Mouse (Mus musculus): ENCODE results near the gene Drg1. TPM values are rescaled to one million over a fixed set of nuclear protein-coding genes. Genes with fewer than 3 reads are reported as not detected.
"Not testable (repeated sequence)": the region's sequence is repeated elsewhere in the genome, so short reads cannot be mapped to it uniquely, and the experiment has no call there.

The Drg1 gene
- total RNA-seq, 1 experiment from 2014 or later: 117 TPM

DNA sequence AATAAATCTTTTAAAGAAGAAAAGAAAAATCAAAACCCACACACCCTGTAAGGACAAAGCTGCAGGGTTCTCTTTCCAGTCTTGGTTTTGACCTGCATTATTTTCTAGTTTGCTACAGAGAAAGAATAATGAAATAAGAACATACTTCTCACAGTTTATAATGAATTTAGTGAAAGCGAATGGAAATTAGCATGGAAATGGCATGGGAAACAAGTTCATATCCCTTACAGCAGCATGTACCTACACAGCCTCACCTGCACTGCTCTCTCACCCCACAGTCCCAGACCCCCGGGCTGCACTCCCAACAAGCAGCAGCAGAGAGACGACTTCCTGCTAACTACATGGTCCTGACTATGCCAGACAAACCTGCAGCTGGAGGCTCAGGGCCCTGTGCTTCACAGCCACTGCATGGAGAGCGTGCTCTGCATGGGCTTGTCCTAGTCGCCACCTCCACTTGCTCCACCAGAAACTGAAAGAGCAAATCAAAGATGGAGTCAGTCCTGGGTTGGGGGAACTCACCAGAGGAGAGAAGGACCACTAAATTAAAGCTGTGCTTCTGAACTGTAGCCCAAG lies 100.9 kb downstream of the Drg1 start:
- DNase-seq: not testable (repeated sequence)

DNA sequence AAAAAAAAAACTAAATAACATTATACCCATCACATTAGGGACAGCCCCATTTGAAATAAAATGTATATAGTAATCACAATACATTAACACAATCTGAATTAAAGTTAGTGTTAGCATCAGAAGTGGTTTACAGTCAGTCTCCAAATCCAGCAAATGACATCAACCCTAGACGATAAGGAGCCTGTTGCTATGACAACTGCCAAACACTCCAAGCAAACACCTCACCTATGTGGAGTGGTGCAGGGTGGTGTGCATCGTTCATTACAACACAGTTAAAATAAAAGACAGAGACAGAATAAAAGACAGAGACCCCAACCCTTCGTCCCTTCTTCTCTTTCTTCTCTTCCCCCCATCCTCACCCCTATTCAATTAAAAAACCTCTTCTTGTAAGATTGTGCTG lies 102.6 kb downstream of the Drg1 start:
- not testable (repeated sequence) for DNase-seq

DNA sequence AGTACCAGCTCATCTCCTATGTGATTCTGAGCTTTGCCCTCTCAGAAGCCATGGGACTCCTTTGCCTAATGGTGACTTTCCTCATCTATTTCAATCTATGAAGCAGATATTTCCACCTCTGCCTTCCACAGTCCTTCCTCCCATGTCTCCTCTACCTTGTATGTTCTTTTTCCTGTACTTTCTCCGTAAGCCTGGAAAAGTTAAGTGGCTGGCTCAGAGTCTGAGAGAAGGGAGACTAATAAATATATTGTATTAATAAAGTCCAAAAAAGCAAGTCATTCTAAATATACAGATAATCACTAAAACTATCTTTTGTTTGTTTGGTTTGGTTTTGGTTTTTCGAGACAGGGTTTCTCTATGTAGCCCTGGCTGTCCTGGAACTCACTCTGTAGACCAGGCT lies 103.1 kb downstream of the Drg1 start:
- not testable (repeated sequence) for DNase-seq

DNA sequence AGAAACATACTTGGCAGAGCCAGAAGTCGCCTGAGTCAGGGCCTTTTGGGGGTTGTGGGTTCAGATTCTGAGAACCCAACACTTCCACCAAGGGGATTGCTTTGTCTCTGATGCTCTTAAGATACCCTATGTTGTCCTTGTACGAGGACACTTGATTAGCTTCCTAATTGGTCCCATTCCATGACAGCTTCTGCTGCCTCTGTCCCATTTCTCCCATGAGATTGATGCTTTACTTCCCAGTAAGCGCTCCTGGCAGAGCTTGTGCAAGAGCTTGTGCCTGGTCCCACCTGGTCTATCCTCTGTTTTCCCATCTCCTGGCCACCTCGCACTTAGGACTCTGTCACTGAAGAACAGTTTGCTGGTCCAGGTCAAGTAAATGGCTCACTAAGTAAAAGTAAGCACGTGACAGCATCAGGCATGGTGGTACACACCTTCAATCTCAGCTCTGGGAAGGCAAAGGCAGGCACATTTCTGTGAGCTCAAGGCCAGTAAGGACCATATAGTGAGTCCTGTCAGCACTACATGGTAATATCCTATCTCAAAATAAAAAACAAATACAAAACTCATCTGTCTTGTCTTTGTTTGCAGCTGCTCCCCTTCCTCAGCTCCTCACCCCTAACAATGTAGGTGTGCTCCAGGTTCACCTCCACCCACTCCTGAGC lies 103.8 kb downstream of the Drg1 start:
- peak; percentile 44 for DNase-seq

DNA sequence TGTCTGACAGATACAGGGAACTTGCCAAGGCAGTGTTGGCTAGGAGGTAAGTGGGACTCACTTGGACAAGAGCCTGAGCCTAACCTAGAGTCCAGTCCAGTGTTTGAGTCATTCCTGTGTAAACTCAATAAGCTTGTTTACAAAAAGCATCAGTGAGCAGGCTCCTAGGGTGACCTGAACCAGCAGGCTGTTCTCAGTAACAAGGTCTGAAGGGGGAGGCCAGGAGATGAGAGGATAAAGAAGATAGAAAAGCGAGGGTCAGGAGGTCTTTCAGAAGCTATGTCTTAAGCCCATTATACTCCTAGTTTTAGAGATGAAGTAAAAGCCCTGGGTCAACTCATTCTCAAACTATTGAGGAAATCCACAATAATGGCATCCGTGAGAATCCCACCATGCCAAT lies 104.8 kb downstream of the Drg1 start:
- peak; percentile 16 for DNase-seq

DNA sequence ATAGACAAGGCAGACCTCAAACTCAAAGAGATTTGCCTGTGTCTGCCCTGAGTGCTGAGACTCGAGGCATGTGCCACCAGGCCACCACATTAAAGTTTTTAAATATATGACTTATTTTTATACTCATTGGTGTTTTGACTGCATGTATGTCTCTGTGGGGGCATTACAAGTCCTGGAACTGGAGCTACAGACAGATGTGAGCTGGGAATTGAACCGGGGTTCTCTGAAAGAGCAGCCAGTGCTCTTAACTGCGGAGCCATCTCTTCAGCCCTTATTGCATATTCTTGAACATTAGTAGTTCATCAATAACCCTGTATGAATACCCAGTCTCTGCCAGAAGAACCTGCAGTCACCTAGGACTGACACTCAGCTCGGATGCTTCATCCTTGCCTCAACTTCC lies 107.4 kb downstream of the Drg1 start:
- DNase-seq: not testable (repeated sequence)

DNA sequence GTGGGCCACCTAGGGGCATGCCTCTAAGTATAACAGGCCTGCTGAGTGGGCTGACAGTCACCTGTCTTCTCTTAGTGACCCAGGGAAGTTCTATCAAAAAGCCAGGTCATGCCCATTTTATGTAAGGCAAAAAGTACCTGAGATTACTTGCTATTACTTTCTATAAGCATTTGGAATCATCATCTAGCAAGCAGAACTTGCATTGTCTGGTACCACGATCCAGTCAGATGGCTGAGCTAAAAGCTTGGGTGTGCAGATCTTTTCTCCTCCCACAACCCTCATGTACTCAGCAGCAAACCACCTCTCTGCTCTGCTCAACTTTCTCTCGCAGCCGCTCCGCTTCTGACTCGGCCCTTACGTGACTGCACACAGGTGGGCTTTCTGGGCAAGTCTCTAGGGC lies 108.2 kb downstream of the Drg1 start:
- not testable (repeated sequence) for DNase-seq

DNA sequence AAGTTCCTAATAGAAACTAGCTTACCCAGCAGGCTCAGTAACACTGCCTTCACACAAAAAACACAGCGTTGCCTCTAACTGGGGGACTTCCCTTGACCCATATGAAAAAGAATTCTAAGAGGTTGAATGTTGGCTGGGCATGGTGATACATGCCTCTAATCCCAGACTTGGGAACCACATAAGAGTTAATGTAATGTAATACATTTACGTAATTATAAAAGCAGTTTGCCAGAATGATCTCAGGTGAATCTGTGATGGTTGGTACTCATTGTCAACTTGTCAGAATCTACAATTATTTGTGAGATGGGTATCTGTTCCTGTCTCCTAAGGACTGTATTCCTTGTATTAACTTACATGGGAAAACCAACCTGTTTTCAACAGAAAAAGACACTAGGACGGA lies 109.2 kb downstream of the Drg1 start:
- DNase-seq: not testable (repeated sequence)

DNA sequence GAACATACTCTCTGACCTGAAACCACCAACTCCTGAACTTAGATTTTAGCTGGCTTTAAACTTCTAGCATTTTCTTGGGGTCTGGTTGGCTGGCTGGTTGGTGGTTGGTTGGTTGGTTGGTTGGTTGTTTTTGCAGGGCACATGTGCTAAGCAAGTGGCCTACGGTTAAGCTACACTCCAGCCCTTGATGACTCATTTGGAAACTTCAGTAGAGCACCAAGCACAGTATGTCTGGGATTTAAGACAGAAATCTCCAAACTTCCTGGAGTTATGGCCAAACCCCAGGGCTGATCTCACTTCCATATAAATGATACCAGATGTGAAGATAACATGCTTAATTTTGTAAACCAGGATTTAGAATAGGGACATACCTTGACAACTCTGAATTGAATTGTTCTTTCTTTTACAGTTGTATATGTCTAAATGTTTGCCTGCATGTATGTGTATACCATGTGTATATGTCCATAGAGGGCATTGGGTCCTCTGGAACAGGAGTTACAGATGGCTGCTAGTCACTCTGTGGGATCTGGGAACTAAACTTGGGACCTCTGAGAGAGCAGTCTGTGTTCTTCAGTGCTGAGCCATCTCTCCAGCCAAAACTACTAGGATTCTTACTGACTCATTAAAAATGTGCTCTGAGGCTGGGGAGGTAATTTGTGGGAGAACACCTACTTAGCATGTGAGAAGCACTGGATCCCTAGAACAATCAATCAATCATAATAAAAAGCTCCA lies 112.4 kb downstream of the Drg1 start:
- peak; percentile 39 for DNase-seq

DNA sequence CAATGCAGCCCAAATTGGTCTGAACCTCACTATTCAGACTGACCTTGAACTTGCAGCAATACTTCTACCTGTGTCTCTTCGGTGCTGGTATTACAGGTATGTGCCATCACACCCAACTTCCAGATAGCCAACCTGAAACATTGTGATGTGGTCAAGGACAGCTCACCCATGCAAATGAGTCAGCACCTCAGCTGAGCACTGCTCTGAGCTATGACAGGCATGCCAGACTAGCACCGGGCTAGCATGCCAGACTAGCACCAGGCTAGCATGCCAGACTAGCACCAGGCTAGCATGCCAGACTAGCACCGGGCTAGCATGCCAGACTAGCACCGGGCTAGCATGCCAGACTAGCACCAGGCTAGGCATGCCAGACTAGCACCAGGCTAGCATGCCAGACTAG lies 114.9 kb downstream of the Drg1 start:
- DNase-seq: peak; percentile 13

DNA sequence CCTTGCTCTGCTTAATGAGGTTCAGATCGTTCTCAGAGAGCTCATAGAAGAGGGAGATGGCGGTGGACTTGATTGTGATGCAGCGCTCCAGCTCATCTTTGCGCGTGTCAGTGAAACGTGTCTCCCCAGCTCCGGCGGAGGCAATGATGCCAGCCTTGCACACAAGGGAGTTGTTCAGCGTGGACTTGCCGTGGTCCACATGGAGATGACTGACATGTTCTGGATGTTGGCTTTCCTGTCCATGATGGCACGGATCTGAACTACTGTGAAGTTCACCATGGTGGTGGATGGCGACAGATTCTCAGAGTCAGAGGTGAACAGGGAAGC lies 115.6 kb downstream of the Drg1 start:
- DNase-seq: not testable (repeated sequence)

DNA sequence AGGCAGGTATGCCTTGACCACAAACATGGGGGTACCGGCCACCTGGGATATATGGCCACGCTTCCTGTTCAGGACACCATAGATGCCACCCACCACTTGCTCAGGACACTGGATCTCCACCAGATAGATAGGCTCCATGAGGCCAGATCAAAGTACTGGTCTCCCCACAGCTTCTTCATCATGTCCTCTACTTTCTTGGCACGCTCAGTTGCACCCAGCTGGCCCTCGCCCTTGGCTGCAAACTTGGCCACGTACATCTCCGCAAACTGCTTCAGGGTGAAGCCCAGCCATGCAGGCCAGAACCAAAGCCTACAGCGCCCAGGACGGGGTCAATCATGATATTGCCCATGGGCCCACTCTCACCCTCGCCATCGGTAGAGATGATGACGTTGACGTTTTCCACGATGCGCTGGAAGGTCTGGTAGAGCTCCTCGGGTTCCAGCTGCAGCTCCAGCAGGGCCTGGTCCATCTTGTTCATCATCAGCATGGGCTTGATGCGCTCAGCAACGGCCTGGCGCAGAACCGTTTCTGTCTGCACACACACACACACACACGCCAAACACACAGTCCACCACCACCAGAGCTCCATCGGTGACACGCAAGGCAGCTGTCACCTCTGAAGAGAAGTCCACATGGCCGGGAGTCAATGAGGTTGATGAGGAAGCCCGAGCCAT lies 116.1 kb downstream of the Drg1 start:
- DNase-seq: peak; percentile 52

DNA sequence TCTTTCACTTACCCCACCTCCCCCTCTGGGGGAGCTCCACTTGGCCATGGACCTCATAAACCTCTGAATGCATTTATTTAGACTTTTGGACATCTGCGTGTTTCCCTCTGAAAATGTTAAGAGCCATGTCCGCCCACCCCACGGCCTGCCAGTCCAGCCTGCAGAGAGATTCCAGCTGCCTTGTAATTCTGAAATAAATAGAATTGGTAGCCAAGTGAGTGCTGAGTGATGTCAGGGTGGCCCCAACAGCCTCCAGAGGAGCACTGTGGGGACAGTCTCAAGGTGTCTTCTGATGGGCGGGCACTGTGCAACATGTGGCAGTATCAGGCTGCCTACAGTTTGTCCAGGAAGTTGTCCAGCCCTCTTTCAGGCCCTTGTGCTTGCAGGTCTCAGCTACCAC lies 116.7 kb downstream of the Drg1 start:
- not testable (repeated sequence) for DNase-seq

DNA sequence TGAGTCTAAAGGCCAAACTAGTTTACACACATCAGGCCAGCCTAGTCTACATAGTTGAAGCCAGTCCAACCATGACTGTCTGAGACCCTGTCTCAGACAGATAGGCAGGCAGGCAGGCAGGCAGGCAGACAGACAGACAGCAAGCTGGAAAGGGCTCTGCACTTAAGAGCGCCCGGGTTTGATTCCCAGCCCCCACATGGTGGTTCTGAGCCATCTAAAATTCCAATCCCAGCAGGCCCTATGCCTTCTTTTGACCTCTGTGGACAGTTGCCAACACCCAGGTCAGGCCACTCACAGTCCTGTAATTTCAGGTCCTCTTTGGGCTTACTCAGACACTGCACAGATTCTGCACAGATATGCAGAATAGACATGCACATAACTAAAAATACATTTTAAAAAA lies 119.4 kb downstream of the Drg1 start:
- not testable (repeated sequence) for DNase-seq

DNA sequence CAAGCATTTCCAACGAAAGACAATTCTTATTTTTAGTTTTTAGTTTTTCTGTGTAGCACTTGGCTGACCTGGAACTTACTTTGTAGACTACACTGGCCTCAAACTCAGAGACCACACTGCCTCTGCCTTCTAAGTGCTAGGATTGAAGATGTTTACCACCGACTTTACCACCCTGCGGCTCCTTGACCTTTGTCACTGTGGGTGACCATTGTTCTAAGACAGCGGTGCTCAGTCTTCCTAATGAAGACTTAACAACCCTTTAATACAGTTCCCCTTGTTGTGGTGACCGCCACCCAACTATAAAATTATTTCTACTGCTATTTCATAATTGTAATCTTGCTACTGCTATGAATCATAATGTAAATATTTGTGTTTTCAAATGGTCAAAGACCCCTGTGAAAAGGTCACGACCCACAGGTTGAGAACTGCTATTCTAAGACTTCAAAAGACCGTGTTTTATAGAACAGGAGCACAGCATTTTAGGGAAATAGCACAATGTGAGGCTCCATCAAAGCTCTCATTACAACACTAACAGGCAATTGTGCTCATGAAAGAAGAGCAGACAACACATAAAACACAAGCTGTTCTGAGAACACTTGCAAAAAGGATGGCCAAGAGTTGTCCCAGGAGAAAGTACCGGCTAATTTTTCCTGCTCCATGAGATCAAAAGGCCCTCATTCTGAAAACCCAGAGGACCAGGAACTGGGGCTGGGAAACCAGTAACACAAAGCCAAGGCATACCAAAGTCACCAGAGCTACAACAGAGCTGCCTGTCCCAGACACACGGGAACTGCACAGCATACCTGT lies 120.7 kb downstream of the Drg1 start:
- not testable (repeated sequence) for DNase-seq

DNA sequence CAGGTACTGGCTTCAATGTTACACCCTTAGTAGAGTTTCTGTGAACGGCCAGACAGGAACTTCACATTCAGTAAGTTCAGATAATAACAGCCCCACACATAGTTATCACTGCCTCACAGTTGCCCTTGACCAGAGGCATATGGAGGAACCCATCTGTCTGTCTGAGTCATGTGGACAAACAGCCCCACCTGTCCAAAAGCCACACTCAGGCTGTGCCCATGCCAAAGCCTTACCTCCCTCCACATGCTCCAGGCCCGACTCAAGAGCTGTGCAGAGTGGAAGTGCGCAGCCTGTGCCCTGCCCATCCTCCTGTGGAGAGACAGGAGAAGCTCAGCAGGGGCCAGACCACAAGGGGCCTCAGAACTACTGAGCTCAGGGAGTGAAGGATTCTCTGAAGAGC lies 122.2 kb downstream of the Drg1 start:
- not testable (repeated sequence) for DNase-seq

DNA sequence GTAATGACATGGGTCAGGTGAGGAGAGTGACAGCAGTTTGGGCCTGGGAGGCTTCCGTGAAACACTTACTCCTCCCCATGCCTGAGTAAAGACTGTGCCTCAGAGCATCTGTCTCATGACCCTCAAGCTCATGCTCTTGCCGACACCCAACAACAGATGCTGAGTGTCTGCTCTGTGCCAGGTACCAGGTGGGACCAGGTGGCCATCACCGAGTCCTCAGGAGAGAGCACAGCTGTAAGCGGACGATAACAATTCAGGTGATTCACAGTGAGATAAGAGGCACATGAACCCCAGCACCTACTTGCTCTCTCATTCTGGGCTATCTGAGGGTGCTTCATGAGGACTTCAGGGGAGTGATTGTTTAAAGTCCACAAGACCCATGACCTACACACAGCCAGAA lies 123.8 kb downstream of the Drg1 start:
- peak; percentile 74 for DNase-seq

DNA sequence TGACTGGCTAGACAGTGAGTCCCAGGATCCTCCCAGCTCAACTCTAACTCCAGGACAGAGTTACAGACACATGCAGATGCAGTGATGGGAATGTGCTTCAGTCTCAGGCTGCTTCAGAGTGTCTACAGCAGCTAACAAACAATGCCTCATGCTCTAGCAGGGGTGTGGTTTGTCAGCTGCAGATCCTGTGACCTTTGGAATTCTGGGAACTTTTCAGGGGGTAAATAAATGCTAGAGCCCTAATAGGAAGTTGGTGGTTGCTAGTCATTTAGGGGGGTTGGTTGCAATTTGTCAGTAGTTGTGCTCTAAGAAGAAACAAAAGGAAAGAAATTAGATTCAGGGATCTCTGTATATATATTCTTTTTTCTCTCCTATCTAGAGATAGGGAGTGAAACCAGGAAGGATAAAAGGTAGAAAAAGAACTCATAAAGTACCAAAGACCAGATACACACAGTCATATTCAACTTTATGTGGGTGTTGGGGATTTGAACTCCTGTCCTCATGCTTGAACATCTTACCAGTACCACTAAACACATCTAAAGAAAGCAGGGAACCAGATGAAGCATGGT lies 125.2 kb downstream of the Drg1 start:
- DNase-seq: not testable (repeated sequence)

DNA sequence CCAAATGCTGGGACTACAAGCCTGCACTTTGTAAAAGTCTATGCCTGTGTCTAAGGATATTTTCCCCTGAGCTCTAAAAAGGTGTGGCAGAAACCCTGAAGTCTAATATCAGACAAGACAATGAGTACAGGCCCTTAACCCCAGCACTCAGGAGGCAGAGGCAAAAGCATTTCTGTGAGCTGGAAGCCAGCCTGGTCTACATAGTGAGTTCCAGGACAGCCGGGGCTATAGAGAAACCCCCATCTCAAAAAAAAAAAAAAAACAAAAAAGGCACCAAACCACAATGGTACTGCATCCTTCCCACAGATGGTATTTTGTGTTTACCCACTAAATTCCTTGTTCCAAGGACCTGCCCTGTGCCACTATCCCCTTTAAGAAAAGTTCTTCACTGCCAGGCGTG lies 127.9 kb downstream of the Drg1 start:
- DNase-seq: peak; percentile 40

Data from adrenal gland, postnatal 25 days (tissue).